Mouse (Mus musculus) adrenal gland, adult 2 months (tissue): Measurements from ENCODE around the gene Zdhhc1. TPM values are rescaled to one million over a fixed set of nuclear protein-coding genes. Genes with fewer than 3 reads are reported as not detected.
A peak's percentile ranks its signal among the peaks of the same experiment; 100 is the strongest.

Experiments
- DNase-seq: peaks from one replicate; pipeline ENCODE4 v3.0.0; 2021
- polyA plus RNA-seq: library from polyadenylated mRNA; depleted of rRNA; stranded (reverse); fragments of >200 nt; gene quantifications from 2 replicates; pipeline ENCODE4 v1.2.3, GENCODE M21; 2012
- total RNA-seq, 2 experiments: library from RNA; stranded (reverse); gene quantifications; 2 replicates each; pipeline ENCODE4 v1.2.3; 2021

Gene Zdhhc1
- total and polyA plus RNA-seq, 3 experiments, result 13.8 to 53.3 (median 19.2) TPM

GRCm38 (mm10) chr8:105518436-105519313 lies 22.0 kb upstream of the Zdhhc1 start, which contains the start of gene Hsd11b2:
Hsd11b2 (plus strand) TSS chr8:105518755.
- peak; percentile 73 for DNase-seq

- no peak for DNase-seq
Observed at GRCm38 (mm10) chr8:105517346-105517745, 20.6 kb upstream of the Zdhhc1 start.

GRCm38 (mm10) chr8:105516018-105516645 lies 19.4 kb upstream of the Zdhhc1 start:
- peak; percentile 80 for DNase-seq

- DNase-seq, result peak; percentile 88
Observed at GRCm38 (mm10) chr8:105514656-105515055, 18.0 kb upstream of the Zdhhc1 start.

GRCm38 (mm10) chr8:105514194-105514593 lies 17.5 kb upstream of the Zdhhc1 start:
- DNase-seq, result no peak

GRCm38 (mm10) chr8:105509997-105510735 lies 13.5 kb upstream of the Zdhhc1 start:
- no peak for DNase-seq

GRCm38 (mm10) chr8:105508758-105509157 lies 12.1 kb upstream of the Zdhhc1 start:
- no peak for DNase-seq

GRCm38 (mm10) chr8:105506977-105507376 lies 10.3 kb upstream of the Zdhhc1 start:
- no peak for DNase-seq

- no peak for DNase-seq
Observed at GRCm38 (mm10) chr8:105504617-105505016, 7.9 kb upstream of the Zdhhc1 start.

- no peak for DNase-seq
Observed at GRCm38 (mm10) chr8:105499787-105500186, 3.1 kb upstream of the Zdhhc1 start.

GRCm38 (mm10) chr8:105495350-105496302 lies 1.1 kb downstream of the Zdhhc1 start:
- no peak for DNase-seq

- no peak for DNase-seq
Observed at GRCm38 (mm10) chr8:105494566-105494965, 2.1 kb downstream of the Zdhhc1 start.

GRCm38 (mm10) chr8:105493495-105493894 lies 3.2 kb downstream of the Zdhhc1 start:
- no peak for DNase-seq

GRCm38 (mm10) chr8:105489281-105489680 lies 7.4 kb downstream of the Zdhhc1 start:
- no peak for DNase-seq

GRCm38 (mm10) chr8:105488082-105488481 lies 8.6 kb downstream of the Zdhhc1 start:
- DNase-seq, result no peak

GRCm38 (mm10) chr8:105484392-105484791 lies 12.3 kb downstream of the Zdhhc1 start:
- DNase-seq, result peak; percentile 54

GRCm38 (mm10) chr8:105484030-105484368 lies 12.7 kb downstream of the Zdhhc1 start:
- DNase-seq, result no peak

- DNase-seq, result peak; percentile 48
Observed at GRCm38 (mm10) chr8:105483212-105484029, 13.3 kb downstream of the Zdhhc1 start.

GRCm38 (mm10) chr8:105482123-105482522 lies 14.6 kb downstream of the Zdhhc1 start:
- DNase-seq, result no peak

GRCm38 (mm10) chr8:105481453-105481852 lies 15.2 kb downstream of the Zdhhc1 start:
- DNase-seq, result no peak

GRCm38 (mm10) chr8:105481013-105481412 lies 15.7 kb downstream of the Zdhhc1 start:
- DNase-seq, result no peak
